Mouse (Mus musculus) bone marrow, adult 2 months (tissue): Measurements from ENCODE around the gene Abtb1.

ENCODE experiments used
- CTCF ChIP-seq: fragments of 200-500 bp; IDR thresholded peaks from 2 replicates; pipeline ENCODE4 v1.5.1; 2011; ENCODE audit warnings: low read length, control low read depth; ENCODE audit not compliant: control insufficient read depth, insufficient read depth
- POLR2A ChIP-seq: fragments of 200-500 bp; IDR thresholded peaks from 2 replicates; pipeline ENCODE4 v1.6.1; 2011; ENCODE audit warnings: low read depth, mild to moderate bottlenecking, control low read depth, low read length, borderline replicate concordance; ENCODE audit not compliant: control insufficient read depth

DNA sequence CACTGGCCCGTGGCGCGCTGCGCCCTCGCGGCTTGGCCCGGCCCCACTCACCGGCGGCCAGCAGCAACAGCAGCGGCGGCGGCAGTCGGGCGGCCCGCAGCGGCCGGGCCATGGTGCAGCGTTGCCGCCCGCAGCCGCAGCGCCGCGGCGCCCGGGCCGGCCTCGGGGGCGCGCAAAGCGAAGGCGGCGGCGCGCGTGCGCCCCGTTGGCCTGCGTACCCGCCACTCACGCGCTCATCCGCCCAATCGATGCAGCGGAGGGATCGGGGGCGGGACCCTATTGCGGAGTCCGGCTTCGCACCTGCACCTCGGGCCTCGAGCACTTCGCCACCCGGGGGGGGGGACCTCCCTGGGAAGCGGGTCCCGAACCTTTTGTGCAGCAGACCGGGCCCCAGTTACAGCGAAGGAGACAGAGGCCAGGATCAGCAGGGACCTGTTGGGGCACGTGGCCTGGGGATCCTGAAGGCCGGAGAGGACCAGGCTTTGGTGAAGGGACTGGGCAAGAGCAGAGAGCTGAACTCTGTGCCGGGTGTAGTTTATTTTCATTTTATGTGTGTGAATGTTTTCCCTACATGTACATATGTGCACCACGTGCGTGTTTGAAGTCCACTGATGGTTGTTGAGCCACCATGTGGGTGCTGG, 33.2 kb upstream of the Abtb1 start, which contains the start of gene Podxl2:
- no peak for TF ChIP-seq POLR2A
- no peak for TF ChIP-seq CTCF
